Mouse (Mus musculus) mature B cell (primary cell): ENCODE measurements around the gene Tns3.

ENCODE experiments used
- in situ Hi-C: fragments of 300-500 bp; cut with MboI; formaldehyde crosslinking; loops from 2 replicates; pipeline ENCODE4 v1.14.3; 2019

The Tns3 gene

DNA sequence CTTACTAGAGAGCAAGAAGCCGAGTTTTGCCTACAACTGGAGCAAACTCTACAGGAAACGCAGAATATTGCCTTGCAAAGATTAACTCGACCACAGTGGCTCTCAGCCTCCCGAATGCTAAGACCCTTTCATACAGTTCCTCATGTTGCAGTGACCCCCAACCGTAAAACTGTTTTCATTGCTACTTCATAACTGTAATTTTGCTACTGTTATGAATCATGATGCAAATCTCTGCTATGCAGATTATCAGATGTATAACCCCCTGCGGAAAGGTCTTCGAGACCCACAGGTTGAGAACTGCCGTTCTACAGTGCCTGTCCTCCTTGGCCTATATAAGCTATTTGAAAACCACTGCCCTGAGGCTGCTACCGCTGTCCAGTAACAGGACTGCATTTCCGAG, 46.0 kb downstream of the Tns3 start:
- in situ Hi-C loops = no loop called here

DNA sequence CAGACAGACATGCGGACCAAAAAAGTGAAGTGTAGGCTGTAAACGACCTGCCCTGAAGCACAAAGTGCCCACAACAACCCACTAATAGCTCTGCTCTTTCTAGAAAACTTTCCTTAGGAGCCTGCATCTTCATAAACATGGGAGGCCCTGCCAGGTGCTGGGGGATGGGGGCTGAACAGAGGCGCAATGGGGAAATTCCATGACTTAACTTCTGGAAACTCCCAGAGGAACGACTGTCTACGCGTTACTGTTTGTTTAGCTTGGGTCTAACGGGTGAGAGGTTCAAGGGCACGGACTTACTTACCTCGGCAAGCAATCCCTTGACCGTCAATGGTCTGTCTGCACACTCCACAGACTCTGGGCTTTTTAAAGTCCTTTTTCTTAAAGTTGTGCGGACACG, 48.9 kb downstream of the Tns3 start:
- in situ Hi-C loops = no loop called here

DNA sequence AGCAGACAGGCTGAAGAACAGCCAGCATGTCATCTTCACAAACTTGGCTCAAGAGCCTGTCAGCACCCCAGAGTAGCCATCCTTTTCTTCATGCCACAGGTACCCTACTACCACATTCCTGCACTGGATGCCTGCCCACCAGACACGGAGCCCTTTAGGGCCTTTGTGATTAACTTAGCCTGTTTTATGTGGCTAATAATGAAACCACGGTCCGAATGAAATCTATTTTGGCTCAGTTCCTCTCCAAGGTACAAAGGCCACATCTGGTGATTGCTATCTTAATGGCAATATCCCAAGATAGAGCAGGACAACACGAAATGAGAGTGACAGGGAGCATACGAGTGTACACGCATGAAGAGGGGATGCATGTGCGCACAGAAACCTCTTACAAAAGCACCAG, 53.9 kb downstream of the Tns3 start:
- in situ Hi-C loops = no loop called here

DNA sequence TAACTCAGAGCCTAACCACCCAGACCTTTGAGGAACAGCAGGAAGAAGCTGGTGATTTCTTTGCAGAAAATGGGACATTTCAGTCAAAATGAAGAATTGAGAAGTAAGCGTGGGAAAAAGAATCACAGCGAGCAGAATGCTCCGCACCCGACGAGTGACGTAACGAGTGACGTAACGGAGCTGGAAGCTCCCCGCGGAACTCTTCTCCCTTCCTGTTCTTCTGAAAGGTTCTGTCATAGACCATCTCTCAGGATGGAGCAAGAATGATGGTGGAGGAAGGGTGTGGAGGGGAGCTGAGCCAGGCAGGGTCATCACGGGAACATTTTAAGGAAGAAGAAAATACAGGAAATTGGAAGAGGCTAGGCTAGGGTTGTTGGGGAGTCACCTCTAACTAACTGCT, 54.5 kb downstream of the Tns3 start:
- in situ Hi-C loops = no loop called here

DNA sequence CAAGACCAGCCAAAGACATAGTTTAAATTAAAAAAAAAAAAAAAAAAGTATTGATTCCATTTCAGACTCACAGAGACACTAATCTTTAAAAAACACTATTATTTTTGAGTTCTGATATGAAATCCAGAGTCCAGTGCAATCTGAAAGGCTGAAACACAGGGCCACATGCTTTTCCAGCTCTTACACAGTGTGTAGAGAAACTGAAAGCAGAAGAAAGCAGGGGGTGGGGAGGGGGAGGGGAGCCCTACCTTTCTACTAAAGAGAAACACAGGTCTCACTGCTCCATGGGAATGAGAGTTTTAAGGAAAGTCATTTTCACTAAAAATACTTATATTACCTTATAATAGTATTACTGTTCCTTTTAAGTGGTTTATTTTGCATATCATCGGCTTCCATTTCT, 57.2 kb downstream of the Tns3 start:
- in situ Hi-C loops = no loop called here

DNA sequence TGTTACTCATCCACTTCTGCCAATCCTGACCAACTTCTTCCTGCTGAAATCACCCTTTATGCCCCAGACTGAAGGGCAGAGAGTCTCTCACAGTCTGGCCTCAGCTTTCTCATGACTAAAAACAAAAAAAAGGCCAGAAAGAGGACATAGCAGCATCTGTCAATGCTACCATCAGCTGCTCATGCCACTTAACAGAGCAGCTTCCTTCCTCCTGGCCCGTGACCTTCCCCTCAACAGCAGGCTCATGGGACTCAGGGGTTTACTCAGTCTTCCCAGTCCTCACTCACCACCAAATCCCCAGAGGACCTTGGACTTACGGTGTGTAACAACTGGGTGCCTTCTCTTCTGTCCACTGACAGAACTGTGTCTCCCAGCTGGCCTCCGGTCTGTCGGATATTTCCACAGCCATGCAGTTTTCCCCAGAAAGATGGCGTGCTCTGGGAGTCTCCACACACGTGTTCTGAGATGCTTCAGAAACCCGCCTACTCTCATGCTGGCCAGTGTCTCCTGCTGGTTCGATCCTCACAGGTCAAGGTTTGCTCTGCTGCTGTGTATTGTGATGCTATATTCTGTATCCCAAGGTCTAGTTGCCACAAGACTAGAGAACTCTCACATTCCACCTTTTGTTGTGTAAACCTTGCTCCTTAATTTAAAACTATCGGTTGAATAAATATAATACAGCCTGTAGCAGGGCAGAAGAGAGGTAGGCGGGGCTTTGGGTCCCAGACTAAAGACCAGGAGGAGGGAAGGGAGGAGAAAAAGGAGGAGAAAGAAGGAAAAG, 59.4 kb downstream of the Tns3 start:
- in situ Hi-C loops = no loop called here

DNA sequence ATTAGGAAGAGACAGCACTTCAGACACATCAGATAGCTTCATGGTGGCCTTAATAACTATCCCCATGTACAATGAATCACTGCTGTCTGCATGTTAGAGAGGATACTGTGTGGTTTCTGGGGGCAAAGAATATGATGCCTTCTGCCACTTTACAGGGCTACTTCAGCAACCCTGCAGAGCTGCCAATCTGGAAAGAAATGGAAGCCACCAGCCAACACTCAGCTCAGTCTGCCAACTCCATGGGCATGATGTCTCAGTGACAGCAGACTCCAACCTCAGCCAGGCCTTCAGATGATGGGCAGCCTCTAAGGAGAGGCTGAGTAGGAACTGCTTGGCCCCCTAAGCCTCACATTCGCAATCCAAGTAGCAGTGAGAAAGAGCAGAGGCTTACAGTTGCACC, 61.7 kb downstream of the Tns3 start:
- in situ Hi-C loops = no loop called here

DNA sequence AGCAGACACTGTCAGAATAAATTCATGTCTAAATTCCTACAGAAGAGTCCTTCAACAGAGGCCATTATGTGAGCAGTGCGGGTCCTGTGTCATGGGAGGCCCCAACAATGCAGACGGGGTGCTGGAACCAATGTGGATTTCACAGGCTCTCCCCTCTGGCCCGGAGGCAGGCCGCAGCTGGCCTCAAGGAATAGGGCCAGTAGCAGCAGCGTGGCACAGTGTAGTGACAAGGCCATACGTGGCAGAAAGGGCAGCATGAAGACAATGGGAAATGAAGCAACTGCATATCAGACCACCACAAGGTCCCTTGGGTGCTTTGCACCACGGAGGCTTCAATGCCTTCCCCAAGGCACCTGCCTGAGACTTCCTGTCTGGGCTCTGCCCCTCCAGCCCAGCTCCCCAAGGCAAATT, 62.9 kb downstream of the Tns3 start:
- in situ Hi-C loops = no loop called here

DNA sequence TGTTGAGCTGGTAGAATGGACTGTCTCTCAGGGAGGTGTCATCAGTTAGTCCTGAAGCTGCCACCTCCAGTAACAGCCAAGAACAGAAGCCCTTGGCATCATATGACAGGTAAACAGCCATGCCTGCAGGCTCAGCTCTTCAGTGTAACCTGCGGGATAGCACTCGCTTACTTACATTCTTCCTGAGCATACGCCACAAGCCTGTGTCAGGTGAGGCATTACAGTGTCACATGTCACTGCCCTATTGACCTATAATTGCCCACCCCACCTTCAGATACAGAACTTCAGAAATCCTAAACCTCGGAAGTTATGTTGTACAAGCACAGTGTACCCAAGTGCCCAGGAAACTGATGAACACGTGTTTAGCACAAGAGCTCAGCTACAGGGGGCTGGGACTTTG, 68.7 kb downstream of the Tns3 start:
- in situ Hi-C loops = no loop called here

DNA sequence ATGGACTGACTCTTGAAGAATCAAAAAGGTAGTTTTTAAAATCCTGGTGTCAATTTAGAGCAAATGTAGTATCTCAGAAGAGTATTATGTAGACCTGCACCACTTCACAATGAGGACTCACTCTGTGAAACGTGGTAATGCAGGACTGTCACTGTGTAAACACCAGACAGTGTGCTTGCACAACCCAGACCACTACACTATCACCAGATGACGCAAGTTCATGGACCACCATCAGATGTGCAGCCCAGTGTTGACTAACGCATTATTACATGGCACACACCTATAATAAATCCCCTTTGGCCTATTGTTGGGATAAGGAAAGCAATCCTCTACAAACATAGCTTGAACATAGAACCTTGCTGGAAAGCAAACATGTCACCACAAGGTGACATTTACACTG, 71.2 kb downstream of the Tns3 start:
- in situ Hi-C loops = no loop called here

DNA sequence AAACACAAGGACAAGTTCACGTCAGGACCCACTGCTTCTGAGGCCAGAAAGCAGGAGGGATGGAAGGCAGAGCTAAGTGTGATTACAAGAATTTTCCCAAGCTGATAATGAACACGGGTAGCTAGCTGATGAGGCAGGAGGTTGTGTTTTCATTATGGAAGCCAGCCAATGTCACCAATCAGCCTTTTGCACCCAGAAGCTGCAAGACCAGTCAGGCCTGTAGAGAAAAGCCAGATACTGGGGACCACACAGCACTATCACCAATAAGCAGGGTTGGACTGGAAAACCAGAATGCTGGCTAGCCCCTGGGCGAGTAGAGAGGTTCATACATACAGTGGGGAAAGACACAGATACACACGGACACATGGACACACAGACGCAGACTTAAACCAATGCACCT, 73.1 kb downstream of the Tns3 start:
- in situ Hi-C loops = no loop called here

DNA sequence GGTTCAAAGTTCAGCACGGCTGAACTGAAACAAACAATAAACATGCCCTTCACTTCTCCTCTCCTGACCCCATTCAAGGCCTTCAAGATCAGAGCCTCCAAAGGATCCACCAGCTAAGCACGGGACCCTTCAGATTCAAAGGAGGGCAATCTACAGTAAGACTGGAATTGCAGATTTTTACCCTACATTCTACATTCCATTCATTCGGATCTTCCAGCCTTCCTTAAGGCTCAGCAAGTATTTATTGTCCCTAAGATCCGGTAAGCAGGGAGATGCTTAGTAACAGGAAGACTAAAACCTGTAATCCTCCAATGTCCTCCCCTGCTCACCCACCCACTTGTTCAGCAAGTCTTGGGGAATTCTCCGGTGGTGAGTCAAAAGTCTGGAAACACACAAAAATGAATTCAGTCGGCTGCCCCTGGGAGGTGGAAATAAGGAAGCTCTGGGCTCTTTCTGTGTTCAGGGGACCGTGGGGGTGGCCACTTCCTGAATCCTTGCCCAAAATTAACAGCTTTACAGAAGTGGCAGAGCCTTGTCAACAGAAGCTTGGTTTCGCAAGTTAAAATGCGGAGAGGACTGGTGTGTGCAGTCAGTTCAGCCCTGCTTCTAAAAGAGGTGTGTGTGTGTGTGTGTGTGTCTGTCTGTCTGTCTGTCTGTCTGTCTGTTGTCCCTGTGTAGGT, 75.0 kb downstream of the Tns3 start:
- in situ Hi-C loops = no loop called here

DNA sequence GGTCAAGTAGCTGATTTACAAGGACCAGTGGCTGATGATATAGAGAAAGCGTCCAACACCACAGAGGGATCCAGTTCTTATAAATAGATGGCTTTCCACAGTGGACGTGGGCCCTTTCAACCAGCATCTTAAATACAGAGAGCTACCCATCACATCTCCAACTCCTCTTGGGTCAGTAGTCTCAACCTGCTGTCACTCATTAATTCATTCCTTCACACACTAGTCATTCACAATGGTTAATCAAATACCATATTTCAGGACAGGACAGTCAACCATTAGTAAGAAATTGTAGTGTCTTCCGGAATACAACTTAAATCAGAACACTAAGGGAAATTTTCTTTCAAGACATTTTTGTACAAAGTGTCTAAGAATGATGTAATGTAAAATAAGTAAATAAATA, 76.4 kb downstream of the Tns3 start:
- in situ Hi-C loops = no loop called here

DNA sequence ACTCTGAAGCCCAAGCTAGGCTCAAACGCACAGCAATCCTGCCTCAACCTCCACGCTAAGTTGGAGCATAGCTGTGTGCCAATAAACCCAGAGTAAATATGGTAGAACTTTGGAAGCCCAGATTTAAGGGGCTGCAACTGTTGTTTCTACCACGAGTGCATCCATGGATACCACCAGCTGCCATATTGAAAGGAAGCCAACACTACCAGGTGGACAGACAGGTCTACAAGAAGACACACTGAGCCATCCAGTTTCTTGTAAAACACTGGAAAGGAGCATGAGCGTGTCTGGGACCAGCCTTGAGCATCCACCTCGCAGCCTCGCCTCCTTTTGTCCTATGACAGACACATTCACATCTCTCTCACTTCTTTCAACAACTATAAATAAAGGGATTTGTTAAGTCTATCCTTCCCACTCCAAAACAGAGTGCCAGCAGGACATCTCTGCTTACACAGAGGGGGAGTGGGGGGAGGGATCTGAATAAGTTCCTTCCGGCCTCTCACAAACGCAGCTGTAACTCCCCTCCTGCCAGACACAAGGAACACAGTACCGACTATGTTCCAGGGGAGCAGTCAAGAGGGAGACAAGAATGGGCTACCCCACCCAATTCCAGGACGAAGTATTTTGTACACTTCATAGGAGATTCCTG, 77.2 kb downstream of the Tns3 start:
- in situ Hi-C loops = no loop called here

DNA sequence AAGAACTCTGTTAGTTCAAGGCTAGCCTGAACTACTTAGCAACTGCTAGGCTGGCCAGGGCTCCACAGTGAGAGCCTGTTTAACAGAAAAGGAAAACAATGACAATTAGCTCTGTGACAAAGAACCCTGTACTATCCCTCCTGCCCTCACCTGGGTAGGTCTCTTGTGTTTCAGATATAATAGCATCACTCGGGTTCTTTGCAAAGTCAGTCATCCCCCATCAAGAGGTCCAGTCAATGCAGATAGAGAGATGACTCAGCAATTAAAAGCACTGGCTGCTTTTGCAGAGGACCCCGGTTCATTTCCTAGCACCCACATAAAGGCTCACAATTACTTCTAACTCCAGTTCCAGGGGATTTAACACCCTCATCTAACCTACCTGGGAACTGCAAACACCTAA, 78.0 kb downstream of the Tns3 start:
- in situ Hi-C loops = no loop called here

DNA sequence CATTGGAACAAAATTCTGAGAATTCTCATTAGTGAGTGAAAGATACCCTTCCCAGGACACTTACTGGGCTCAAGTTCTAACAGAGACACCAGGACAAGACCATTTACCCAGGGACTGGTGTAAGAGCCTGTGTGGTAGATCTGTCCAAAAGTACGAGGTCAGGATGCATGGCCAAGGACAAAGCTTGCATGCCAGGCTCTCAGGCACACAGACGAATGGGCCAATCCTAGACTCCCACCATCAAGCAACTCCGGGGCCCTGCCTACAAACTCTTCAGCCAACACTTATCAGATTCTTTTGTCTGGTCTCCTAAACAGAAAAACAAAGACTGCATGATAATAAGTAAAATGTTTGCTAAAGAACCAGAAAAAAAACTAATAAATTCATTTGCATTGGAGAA, 78.6 kb downstream of the Tns3 start:
- in situ Hi-C loops = no loop called here

DNA sequence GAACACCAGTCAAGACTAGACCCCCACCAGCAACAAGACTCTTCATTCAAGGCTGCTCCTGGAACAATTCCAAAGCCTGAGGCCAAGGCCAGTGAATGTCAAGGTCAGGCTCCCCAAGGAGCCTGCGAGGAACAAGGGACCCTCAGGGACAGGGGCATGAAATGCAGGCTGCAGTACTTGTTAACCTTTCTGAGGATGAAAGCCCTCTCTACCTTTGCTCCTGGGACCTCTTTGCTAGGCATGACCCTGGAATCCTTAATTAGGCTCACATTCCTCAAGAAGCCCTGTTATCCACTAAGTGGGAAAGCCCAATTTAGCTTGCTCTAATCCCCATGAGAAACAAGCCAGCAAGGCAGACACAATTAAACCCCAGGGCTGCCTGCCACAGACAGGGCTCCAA, 79.4 kb downstream of the Tns3 start:
- in situ Hi-C loops = no loop called here

DNA sequence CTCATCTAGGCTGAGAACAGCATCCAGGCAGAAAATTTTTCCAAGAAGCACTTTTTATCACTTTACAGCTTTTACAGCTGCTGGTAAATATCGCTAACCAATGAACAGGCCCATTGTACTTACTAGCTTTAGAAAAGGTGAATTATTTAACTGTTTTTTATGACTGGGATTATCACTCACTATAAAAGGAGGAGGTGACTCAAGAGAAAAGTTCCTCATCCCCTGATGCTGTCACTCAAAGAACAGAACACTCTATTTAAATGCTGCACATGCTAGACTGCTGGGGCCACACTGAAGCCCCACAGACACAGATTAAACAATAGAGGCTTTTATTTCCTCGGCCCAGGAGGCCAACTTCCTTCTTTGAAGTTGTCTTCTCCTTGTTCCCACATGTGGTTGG, 80.0 kb downstream of the Tns3 start:
- in situ Hi-C loops = no loop called here

DNA sequence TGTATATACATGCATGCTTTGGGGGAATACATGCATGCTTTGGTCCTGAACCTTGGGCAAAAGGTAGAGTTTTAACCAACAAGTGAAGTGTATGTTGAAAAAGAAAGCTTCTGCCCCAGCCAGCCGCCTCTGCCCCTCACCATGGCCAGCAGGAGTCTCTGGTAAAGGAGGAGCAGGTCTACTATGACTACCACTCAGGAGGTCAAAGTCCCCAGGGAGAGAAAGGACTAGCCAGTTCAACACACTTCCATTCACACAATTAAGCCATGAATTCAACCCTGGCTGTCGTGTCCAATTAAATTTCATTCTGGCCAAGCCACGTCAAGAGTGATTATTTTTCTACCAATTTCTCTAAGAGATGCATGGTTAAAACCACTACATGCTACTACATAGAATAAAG, 81.2 kb downstream of the Tns3 start:
- in situ Hi-C loops = no loop called here

DNA sequence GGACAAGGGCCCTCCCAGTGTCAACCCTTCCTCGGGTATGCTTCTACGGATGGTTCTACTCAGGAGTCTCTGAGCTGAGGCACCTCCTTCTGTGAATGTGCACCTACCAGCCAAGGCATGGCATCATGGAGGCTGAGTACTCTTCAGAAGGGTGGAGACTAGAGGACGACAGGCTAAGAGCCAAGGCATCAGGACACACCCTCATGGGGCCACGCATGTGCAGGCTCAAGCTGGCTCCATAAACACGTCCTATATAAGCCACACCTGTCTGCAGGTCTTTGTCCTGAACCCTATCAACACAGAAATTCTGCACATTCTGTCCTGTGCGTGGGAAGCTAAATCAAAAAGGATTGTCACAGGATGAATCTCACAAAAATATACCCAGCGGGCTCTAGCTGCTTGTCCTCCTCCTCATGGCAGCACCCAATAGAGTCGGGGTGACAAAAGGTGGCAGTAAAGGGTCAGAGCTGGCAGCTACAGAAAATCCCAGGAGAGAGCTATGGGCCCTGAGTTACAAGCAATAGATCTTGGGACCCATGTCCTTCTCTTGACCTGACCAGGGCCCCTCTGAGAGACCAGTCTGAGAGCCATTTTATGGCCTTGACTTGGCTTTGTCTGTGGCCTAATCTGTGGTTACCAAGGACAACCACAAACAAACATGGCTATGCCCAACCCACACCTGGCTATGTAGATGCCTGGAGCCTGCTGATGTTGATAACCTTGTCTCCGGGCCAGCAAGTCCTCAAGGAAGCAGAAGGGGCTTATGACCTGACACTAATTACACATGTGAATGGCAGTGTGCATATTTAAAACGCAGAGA, 82.0 kb downstream of the Tns3 start:
- in situ Hi-C loops = no loop called here

DNA sequence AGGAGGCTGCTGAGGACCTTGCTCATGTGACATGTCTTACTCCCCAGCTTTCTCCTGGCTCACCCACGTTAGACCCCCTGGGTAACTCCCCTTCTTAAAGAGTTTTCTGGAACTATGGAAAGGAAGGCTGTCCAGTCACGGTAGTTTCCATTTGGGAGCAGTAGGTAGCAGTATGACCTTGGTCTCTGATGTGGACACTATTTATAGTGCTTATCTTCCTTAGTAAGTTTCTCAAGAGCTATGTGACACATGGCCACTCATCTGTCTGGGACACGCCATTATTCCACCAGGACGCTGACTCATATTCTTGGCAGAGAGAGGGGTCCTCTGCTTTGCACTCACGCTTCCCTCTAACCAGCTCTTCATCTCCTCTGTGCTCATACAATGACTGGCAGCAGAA, 84.5 kb downstream of the Tns3 start:
- in situ Hi-C loops = no loop called here
